Mouse (Mus musculus) heart, postnatal 4 days (tissue): ENCODE measurements at regions not wholly inside any gene's neighbourhood (a gene's known extent, or its start where the extent isn't known, plus 50 kb on each side); places are given as distances from the start of the nearest gene placed in this dataset.

ENCODE experiments used
- DNase-seq: peaks from one replicate; pipeline ENCODE4 v3.0.0; 2021

GRCm38 (mm10) chr12:58901931-58902330, 109.9 kb downstream of the Sec23a start:
- no peak for DNase-seq

- no peak for DNase-seq
Observed at GRCm38 (mm10) chr12:58875808-58876207, 136.0 kb downstream of the Sec23a start.

GRCm38 (mm10) chr12:58872465-58872864, 139.4 kb downstream of the Sec23a start:
- DNase-seq: no peak

- DNase-seq: no peak
Observed at GRCm38 (mm10) chr12:58856498-58856897, 155.3 kb downstream of the Sec23a start.

GRCm38 (mm10) chr12:58851677-58852385, 160.0 kb downstream of the Sec23a start:
- DNase-seq: no peak

- DNase-seq: no peak
Observed at GRCm38 (mm10) chr12:58829656-58830055, 182.2 kb downstream of the Sec23a start.

GRCm38 (mm10) chr12:58827864-58828263, 184.0 kb downstream of the Sec23a start:
- no peak for DNase-seq

GRCm38 (mm10) chr12:58825139-58825921, 186.5 kb downstream of the Sec23a start:
- no peak for DNase-seq

GRCm38 (mm10) chr12:58822971-58823370, 188.8 kb downstream of the Sec23a start:
- no peak for DNase-seq

- DNase-seq: no peak
Observed at GRCm38 (mm10) chr12:58804068-58804467, 207.7 kb downstream of the Sec23a start.

- peak; percentile 88 for DNase-seq
Observed at GRCm38 (mm10) chr12:58802410-58802809, 209.4 kb downstream of the Sec23a start.
